Mouse (Mus musculus) C2C12 (cell line): ENCODE data around the gene Tmem50b. TPM values are rescaled to one million over a fixed set of nuclear protein-coding genes. Genes with fewer than 3 reads are reported as not detected.

Experiments
- H3K27me3 ChIP-seq: one replicate; pipeline ENCODE4 v1.6.1; 2011; ENCODE audit not compliant: control insufficient read depth, insufficient read depth, insufficient read length
- H3K36me3 ChIP-seq: one replicate; pipeline ENCODE4 v1.6.1; 2011; ENCODE audit not compliant: control insufficient read depth, insufficient read depth
- H3K4me3 ChIP-seq: one replicate; pipeline ENCODE4 v1.5.1; 2011; ENCODE audit warnings: mild to moderate bottlenecking, control low read depth; ENCODE audit not compliant: poor library complexity, insufficient read depth, severe bottlenecking
- H3K79me2 ChIP-seq: one replicate; pipeline ENCODE4 v1.6.1; 2011; ENCODE audit not compliant: control insufficient read depth, insufficient read depth
- H3K79me3 ChIP-seq: one replicate; pipeline ENCODE4 v1.6.1; 2011; ENCODE audit warnings: low read depth, control low read depth
- H3ac ChIP-seq: one replicate; pipeline ENCODE3; 2011; ENCODE audit warnings: low read depth; ENCODE audit not compliant: control insufficient read depth, insufficient read length
- CEBPB ChIP-seq: IDR thresholded peaks from one replicate; pipeline ENCODE4 v1.6.1; 2011; ENCODE audit warnings: low read depth, mild to moderate bottlenecking, control low read depth, moderate library complexity
- CTCF ChIP-seq: IDR thresholded peaks from one replicate; pipeline ENCODE4 v1.5.1; 2011; ENCODE audit not compliant: control insufficient read depth, insufficient read depth, insufficient read length
- FOSL1 ChIP-seq: IDR thresholded peaks from one replicate; pipeline ENCODE4 v1.8.0; 2011; ENCODE audit warnings: mild to moderate bottlenecking, low read length; ENCODE audit not compliant: poor library complexity, insufficient read depth, severe bottlenecking
- MAX ChIP-seq: IDR thresholded peaks from one replicate; pipeline ENCODE4 v1.6.1; 2011; ENCODE audit warnings: mild to moderate bottlenecking, control low read depth
- MYOD1 ChIP-seq: IDR thresholded peaks from one replicate; pipeline ENCODE4 v1.6.1; 2011; ENCODE audit warnings: low read depth; ENCODE audit not compliant: control insufficient read depth, insufficient read length
- MYOG ChIP-seq: IDR thresholded peaks from one replicate; pipeline ENCODE4 v1.6.1; 2011; ENCODE audit not compliant: control insufficient read depth, insufficient read length; ENCODE audit errors: extremely low read depth
- USF1 ChIP-seq: IDR thresholded peaks from one replicate; pipeline ENCODE4 v1.6.1; 2011; ENCODE audit warnings: low read depth, mild to moderate bottlenecking, control low read depth, moderate library complexity
- polyA plus RNA-seq: library from polyadenylated mRNA; unstranded; fragments of >200 nt; fragmentation: generic; extraction: Trizol; gene quantifications from one replicate; pipeline ENCODE4 v1.2.1, GENCODE M21; 2012; ENCODE audit warnings: missing spikeins

The Tmem50b gene
- polyA plus RNA-seq, 1 experiment: 15.1 TPM

GRCm38 (mm10) chr16:91595076-91595475, 2.5 kb downstream of the Tmem50b start:
- Histone ChIP-seq H3K79me3 (no peaks in the 10 kb centered on the region), H3K4me3 (no peak overlapping the region), H3ac (no peak overlapping the region), H3K27me3 (no peaks in the 10 kb centered on the region), H3K36me3 (no peaks in the 10 kb centered on the region), H3K79me2 (no peaks in the 10 kb centered on the region)
- TF ChIP-seq CEBPB (no peak), MAX (no peak), CTCF (no peak), USF1 (no peak), MYOD1 (no peak), FOSL1 (no peak), MYOG (no peak)

DNA sequence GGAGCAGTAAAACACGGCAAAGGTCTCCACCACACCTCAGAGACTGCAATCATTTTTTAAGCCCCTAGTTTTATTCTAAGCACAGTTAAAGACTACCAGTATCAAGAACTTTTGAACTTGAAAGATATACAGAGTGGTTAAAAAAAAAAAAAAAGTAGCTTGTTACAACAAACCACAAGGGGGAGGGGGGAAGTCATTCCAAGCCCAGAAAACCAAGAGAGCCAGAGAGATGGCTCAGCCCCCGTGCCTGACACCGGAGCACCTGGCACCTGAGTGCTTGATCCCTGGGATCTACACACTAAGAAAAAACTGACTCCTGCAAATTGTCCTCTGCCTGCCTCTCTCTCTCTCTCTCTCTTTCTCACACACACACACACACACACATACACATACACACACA, 4.3 kb downstream of the Tmem50b start:
- Histone ChIP-seq H3K79me2 (no peaks in the 10 kb centered on the region), H3K27me3 (no peaks in the 10 kb centered on the region), H3K36me3 (no peaks in the 10 kb centered on the region), H3K79me3 (no peaks in the 10 kb centered on the region), H3K4me3 (no peak overlapping the region), H3ac (no peak overlapping the region)
- no peak for TF ChIP-seq USF1
- no peak for TF ChIP-seq CEBPB
- no peak for TF ChIP-seq MYOD1
- TF ChIP-seq MAX: no peak
- no peak for TF ChIP-seq MYOG
- TF ChIP-seq CTCF: no peak

DNA sequence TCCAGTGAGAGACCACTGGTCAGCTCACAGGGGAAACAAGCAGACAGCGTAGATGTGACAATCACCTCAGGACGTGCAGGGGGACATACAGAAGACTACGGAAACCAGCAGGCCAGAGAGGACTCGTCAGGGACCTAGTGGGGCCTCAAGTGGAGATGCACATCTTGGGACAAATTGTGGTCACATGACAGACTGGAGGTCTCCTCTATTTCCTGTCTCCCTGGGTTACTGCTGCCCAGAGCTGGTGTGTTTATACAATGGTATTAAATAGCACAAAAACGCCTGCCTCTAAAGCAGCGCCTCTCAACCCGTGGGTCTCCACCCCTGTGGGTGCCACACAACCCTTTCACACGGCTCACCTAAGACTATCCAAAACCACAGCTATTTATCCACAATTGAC, 5.4 kb downstream of the Tmem50b start:
- TF ChIP-seq MAX: no peak
- no peak for TF ChIP-seq USF1
- TF ChIP-seq CEBPB: no peak
- Histone ChIP-seq H3K79me2 (no peaks in the 10 kb centered on the region), H3K79me3 (no peaks in the 10 kb centered on the region), H3K27me3 (no peaks in the 10 kb centered on the region), H3ac (no peak overlapping the region), H3K36me3 (no peaks in the 10 kb centered on the region), H3K4me3 (no peak overlapping the region)

DNA sequence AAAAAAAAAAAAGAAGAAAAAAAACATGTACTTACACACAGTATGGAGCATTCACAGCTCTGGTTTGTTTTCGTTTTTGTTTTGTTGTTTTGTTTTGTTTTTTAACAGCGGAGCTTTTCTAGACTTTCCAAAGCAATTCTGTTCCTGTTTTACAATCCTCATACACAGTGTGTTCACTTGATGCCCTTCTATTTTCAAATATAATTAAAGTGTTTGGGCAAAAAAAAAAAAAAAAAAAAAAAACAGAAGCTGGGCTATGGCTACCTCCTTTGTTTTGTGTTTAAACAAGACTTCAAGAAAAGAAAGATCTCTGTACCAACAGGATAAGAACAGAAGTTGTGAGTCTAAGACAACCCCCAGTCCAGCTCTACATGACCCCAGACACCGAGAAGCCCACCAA, 8.9 kb downstream of the Tmem50b start:
- Histone ChIP-seq H3K27me3 (no peaks in the 10 kb centered on the region), H3K79me3 (no peaks in the 10 kb centered on the region), H3K4me3 (no peak overlapping the region), H3K79me2 (no peaks in the 10 kb centered on the region), H3ac (no peak overlapping the region), H3K36me3 (no peaks in the 10 kb centered on the region)
- TF ChIP-seq FOSL1 (no peak), MAX (no peak), MYOD1 (no peak), USF1 (no peak), MYOG (no peak), CEBPB (no peak), CTCF (no peak)

DNA sequence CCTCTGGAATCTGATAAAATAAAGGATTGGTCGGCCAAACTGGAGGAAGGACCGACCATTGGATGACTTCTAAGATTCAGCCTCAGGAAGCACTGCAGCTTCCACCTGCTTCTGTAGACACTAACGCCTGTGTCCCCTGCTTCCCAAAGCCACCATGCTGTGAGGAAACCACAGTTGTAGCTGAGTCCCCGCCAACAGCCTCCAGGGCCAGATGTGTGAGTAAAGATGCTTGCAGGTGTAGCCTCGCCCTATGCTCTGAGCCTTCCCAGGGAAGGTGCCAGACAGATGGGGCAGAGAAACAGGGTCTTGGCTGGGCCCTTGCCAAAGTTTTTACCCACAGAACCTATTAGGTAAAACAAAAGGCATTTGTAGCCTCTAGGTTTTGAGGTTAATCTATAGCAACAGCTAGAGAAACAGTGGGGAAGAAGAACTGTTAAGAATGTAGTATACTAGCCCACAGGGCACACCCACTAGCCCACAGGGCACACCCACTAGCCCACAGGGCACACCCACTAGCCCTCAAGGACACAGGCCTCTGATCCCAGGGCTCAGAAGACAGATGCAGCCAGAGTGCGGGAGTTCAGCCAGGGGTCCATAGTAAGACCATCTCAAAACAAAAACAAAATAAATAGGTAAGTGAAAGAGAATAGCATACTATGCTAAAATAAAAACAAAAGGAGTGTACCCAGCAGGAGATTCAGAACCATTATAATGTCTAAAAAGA, 9.7 kb downstream of the Tmem50b start:
- TF ChIP-seq MAX (no peak), USF1 (no peak), CTCF (no peak), CEBPB (no peak), MYOG (no peak), FOSL1 (no peak)

GRCm38 (mm10) chr16:91586244-91586643, 11.4 kb downstream of the Tmem50b start:
- Histone ChIP-seq H3K79me2 (no peaks in the 10 kb centered on the region), H3K79me3 (no peaks in the 10 kb centered on the region), H3ac (no peak overlapping the region), H3K36me3 (no peaks in the 10 kb centered on the region), H3K27me3 (no peaks in the 10 kb centered on the region), H3K4me3 (no peak overlapping the region)
- TF ChIP-seq MAX: no peak
- TF ChIP-seq CEBPB: no peak
- no peak for TF ChIP-seq FOSL1
- TF ChIP-seq MYOD1: no peak
- no peak for TF ChIP-seq USF1
- no peak for TF ChIP-seq CTCF

More for the DNA sequence above, 9.7 kb downstream of the Tmem50b start:
- Histone ChIP-seq H3K27me3 (no peaks in the 10 kb centered on the region), H3K36me3 (no peaks in the 10 kb centered on the region), H3K79me3 (no peaks in the 10 kb centered on the region), H3ac (no peak overlapping the region), H3K79me2 (no peaks in the 10 kb centered on the region), H3K4me3 (no peak overlapping the region)
